Mouse (Mus musculus): Measurements from ENCODE around the gene Ccdc40. TPM values are rescaled to one million over a fixed set of nuclear protein-coding genes. Genes with fewer than 3 reads are reported as not detected.

The Ccdc40 gene
- polyA plus RNA-seq, 1 experiment, result 0.81 TPM

- Histone ChIP-seq H3K4me1 (ENCODE audit: control insufficient read depth, insufficient read depth, low read length) (peaks cover 3% of the 10 kb centered on the region; the same call in 1 of the 2 replicates), H3K27ac (ENCODE audit: insufficient read depth, low read length) (no peak overlapping the region), H3K4me3 (ENCODE audit: insufficient read depth, low read length) (no peak overlapping the region)
- TF ChIP-seq POLR2A (IDR thresholded peaks at IDR 0.05; ENCODE audit: low read depth, low read length), result no peak
- peak; percentile 88 for TF ChIP-seq CTCF (IDR thresholded peaks at IDR 0.05; ENCODE audit: borderline replicate concordance, insufficient read depth, low read length)
Observed at GRCm38 (mm10) chr11:119206562-119206961, 21.8 kb upstream of the Ccdc40 start.

- TF ChIP-seq CTCF (IDR thresholded peaks at IDR 0.05; ENCODE audit: borderline replicate concordance, insufficient read depth, low read length), result no peak
- TF ChIP-seq POLR2A (IDR thresholded peaks at IDR 0.05; ENCODE audit: low read depth, low read length), result no peak
- Histone ChIP-seq H3K4me1 (ENCODE audit: control insufficient read depth, insufficient read depth, low read length) (peaks cover 5% of the 10 kb centered on the region; the same call in 1 of the 2 replicates), H3K27ac (ENCODE audit: insufficient read depth, low read length) (no peak overlapping the region), H3K4me3 (ENCODE audit: insufficient read depth, low read length) (no peak overlapping the region)
Observed at GRCm38 (mm10) chr11:119207986-119208385, 20.4 kb upstream of the Ccdc40 start.

GRCm38 (mm10) chr11:119208870-119209370 is 19.5 kb upstream of the Ccdc40 start:
- Histone ChIP-seq H3K27ac (ENCODE audit: insufficient read depth, low read length) (no peak overlapping the region), H3K4me1 (ENCODE audit: control insufficient read depth, insufficient read depth, low read length) (peaks cover 10% of the 10 kb centered on the region; the same call in 1 of the 2 replicates), H3K4me3 (ENCODE audit: insufficient read depth, low read length) (no peak overlapping the region)
- no peak for TF ChIP-seq POLR2A (IDR thresholded peaks at IDR 0.05; ENCODE audit: low read depth, low read length)
- TF ChIP-seq CTCF (IDR thresholded peaks at IDR 0.05; ENCODE audit: borderline replicate concordance, insufficient read depth, low read length), result no peak

- Histone ChIP-seq H3K4me1 (ENCODE audit: control insufficient read depth, insufficient read depth, low read length) (peaks cover 13% of the 10 kb centered on the region; the same call in 1 of the 2 replicates), H3K27ac (ENCODE audit: insufficient read depth, low read length) (no peak overlapping the region), H3K4me3 (ENCODE audit: insufficient read depth, low read length) (no peak overlapping the region)
- no peak for TF ChIP-seq CTCF (IDR thresholded peaks at IDR 0.05; ENCODE audit: borderline replicate concordance, insufficient read depth, low read length)
Observed at GRCm38 (mm10) chr11:119209371-119210025, 18.9 kb upstream of the Ccdc40 start.

- Histone ChIP-seq H3K4me1 (ENCODE audit: control insufficient read depth, insufficient read depth, low read length) (peaks cover 14% of the 10 kb centered on the region), H3K4me3 (ENCODE audit: insufficient read depth, low read length) (no peak overlapping the region), H3K27ac (ENCODE audit: insufficient read depth, low read length) (no peak overlapping the region)
- TF ChIP-seq POLR2A (IDR thresholded peaks at IDR 0.05; ENCODE audit: low read depth, low read length), result no peak
- no peak for TF ChIP-seq CTCF (IDR thresholded peaks at IDR 0.05; ENCODE audit: borderline replicate concordance, insufficient read depth, low read length)
Observed at GRCm38 (mm10) chr11:119210321-119211100, 17.9 kb upstream of the Ccdc40 start.

- no peak overlapping the region for H3K4me3 ChIP-seq (ENCODE audit: insufficient read depth, low read length)
- TF ChIP-seq POLR2A (IDR thresholded peaks at IDR 0.05; ENCODE audit: low read depth, low read length), result no peak
- no peak for TF ChIP-seq CTCF (IDR thresholded peaks at IDR 0.05; ENCODE audit: borderline replicate concordance, insufficient read depth, low read length)
- peaks cover 20% of the 10 kb centered on the region for H3K4me1 ChIP-seq (ENCODE audit: control insufficient read depth, insufficient read depth, low read length)
- peak overlapping the region; percentile 66 for H3K27ac ChIP-seq (ENCODE audit: insufficient read depth, low read length)
Observed at GRCm38 (mm10) chr11:119211604-119212309, 16.6 kb upstream of the Ccdc40 start.

GRCm38 (mm10) chr11:119213166-119213885 is 15.0 kb upstream of the Ccdc40 start:
- H3K27ac ChIP-seq (ENCODE audit: insufficient read depth, low read length), result no peak overlapping the region
- H3K4me1 ChIP-seq (ENCODE audit: control insufficient read depth, insufficient read depth, low read length), result peaks cover 20% of the 10 kb centered on the region
- TF ChIP-seq CTCF (IDR thresholded peaks at IDR 0.05; ENCODE audit: borderline replicate concordance, insufficient read depth, low read length) (no peak), POLR2A (IDR thresholded peaks at IDR 0.05; ENCODE audit: low read depth, low read length) (no peak)
- H3K4me3 ChIP-seq (ENCODE audit: insufficient read depth, low read length), result no peak overlapping the region

- no peak for TF ChIP-seq POLR2A (IDR thresholded peaks at IDR 0.05; ENCODE audit: low read depth, low read length)
- TF ChIP-seq CTCF (IDR thresholded peaks at IDR 0.05; ENCODE audit: borderline replicate concordance, insufficient read depth, low read length), result peak; percentile 34; the same call in 1 of the 2 replicates
- H3K4me1 ChIP-seq (ENCODE audit: control insufficient read depth, insufficient read depth, low read length), result peaks cover 16% of the 10 kb centered on the region
- H3K4me3 ChIP-seq (ENCODE audit: insufficient read depth, low read length), result no peak overlapping the region
Observed at GRCm38 (mm10) chr11:119215038-119215904, 13.1 kb upstream of the Ccdc40 start.

More at GRCm38 (mm10) chr11:119215038-119215904, 13.1 kb upstream of the Ccdc40 start:
- H3K27ac ChIP-seq (ENCODE audit: insufficient read depth, low read length), result no peak overlapping the region
